8 mouse cellular contexts compared by ENCODE assay signal in the genomic region with DNA sequence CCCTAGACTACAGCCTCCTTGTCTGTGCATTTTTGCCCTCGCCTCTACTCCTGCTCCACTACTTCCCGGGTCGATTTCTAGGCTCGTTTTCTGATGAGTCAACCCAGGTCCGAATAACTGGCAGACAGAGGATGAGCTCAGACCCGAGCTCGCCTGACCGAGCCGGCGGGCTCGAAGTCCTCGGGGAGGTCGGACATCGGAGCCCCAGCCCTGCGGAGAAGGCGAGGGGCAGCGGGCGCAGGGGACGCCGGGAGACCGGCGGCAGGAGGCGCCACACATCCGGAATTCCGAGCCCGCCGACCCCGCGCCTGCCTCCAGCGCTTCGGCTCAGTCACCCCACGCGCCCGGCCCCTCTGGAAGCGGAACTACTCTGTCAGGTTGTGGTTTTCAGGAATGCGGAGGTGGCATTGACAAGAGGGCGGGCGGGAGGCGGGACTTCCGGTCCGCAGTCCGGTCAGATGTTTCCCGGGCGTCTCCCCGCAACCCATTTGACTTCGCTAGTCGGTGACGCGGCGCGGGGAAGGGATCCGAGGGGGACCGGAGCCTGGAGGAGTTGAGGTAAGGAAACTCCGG. TPM values are rescaled to one million over a fixed set of nuclear protein-coding genes. Genes with fewer than 3 reads are reported as not detected.
DNase-seq lines count a peak whose midpoint lies in the region; ATAC-seq and TF ChIP-seq lines count a peak whose summit lies in the region.

Gene Pcyt1a, plus strand, starts transcription at position 448 of the 573 bp plus-strand sequence.

- H3K27me3 ChIP-seq in hindbrain, embryonic 16.5 days (replicated peaks; ENCODE audit: control insufficient read depth, insufficient read depth, low read length): no peaks in the 10 kb centered on the region

- intact Hi-C loops in gastrocnemius, adult 2 months (cut with DNase I): loop anchor here (5.0 kb wide), 2 partner anchors 98 to 153 kb away; partner anchors contain the start of genes Rnf168 and Ubxn7

- H3K36me3 ChIP-seq in hindbrain, embryonic 16.5 days (ENCODE audit: control insufficient read depth, insufficient read depth, low read length): no peaks in the 10 kb centered on the region

- ATAC-seq in activated CD4-positive, CD25-positive, alpha-beta regulatory T cell, adult 4 months: peak; percentile 67
- peak; percentile 81 for ATAC-seq in common myeloid progenitor, adult 5-6 weeks (replicated peaks; ENCODE audit: low read depth, poor library complexity, severe bottlenecking)
- peak; percentile 99 for ATAC-seq in hindbrain, embryonic 16.5 days

- H3K4me1 ChIP-seq in hindbrain, embryonic 16.5 days (ENCODE audit: control insufficient read depth, insufficient read depth, low read depth, low read length): peaks cover 16% of the 10 kb centered on the region

- H3K9me3 ChIP-seq in hindbrain, embryonic 16.5 days (ENCODE audit: control insufficient read depth, low read length): no peaks in the 10 kb centered on the region

- peak within 1 kb of the TSS; percentile 83 for H3K9ac ChIP-seq in hindbrain, embryonic 16.5 days (ENCODE audit: low read depth, low read length)

- peak within 1 kb of the TSS; percentile 80 for H3K4me2 ChIP-seq in hindbrain, embryonic 16.5 days (ENCODE audit: low read length)

- peak; percentile 93 for DNase-seq in gastrocnemius, adult 2 months
- peak; percentile 80 to 91 for DNase-seq in left cerebral cortex, adult 18-20 months (ENCODE audit: low spot score in 2 of 2)
- peak; percentile 93 to 96 for DNase-seq in lung, postnatal 4 days
- peak; percentile 96 for DNase-seq in retina, postnatal 1 day
- DNase-seq in thymus, postnatal 4 days: peak; percentile 83

- peak within 1 kb of the TSS; percentile 93 for H3K27ac ChIP-seq in gastrocnemius, adult 2 months
- peak within 1 kb of the TSS; percentile 92 for H3K27ac ChIP-seq in hindbrain, embryonic 16.5 days (ENCODE audit: low read depth, low read length)

- WGBS in hindbrain, embryonic 16.5 days: under 1% methylated on average over 54 of the region's 54 CpGs

- peak within 1 kb of the TSS; percentile 87 for H3K4me3 ChIP-seq in gastrocnemius, adult 2 months
- peak within 1 kb of the TSS; percentile 68 for H3K4me3 ChIP-seq in hindbrain, embryonic 16.5 days (ENCODE audit: low read length)

- TF ChIP-seq CTCF in gastrocnemius, adult 2 months (IDR thresholded peaks at IDR 0.05): peak; percentile 42; the same call in 1 of the 2 replicates

RNA-seq across cellular contexts. Expression of gene Pcyt1a, which starts in this region (rescaled TPM):
- polyA plus RNA-seq in activated CD4-positive, CD25-positive, alpha-beta regulatory T cell, adult 4 months (2017; shearing (Covaris generic)): 1 to 10 TPM; 6.0 to 6.9 TPM
- 76.7 and 81.5 TPM in 2 replicates for total RNA-seq in common myeloid progenitor, adult 5-6 weeks (2017)
- total RNA-seq in gastrocnemius, adult 2 months (2021): 100 to 1,000 TPM; 108 to 123 TPM
- polyA plus RNA-seq in hindbrain, embryonic 16.5 days (2015; fragmentation: Nextera tagmentation; extraction: Ambion mirVana): 46.9 and 50.5 TPM in 2 replicates
- total RNA-seq in left cerebral cortex, adult 18-20 months (2021): 10 to 100 TPM; 36.2 to 41.3 TPM

Comparison
In these comparisons a context has a peak if more than half of its experiments do, and no peak if none do; other contexts are left out.
1. Peak in every context shown above with its lines: DNase-seq, ATAC-seq, H3K4me3 ChIP-seq and H3K27ac ChIP-seq.